Mouse (Mus musculus) midbrain, embryonic 16.5 days (tissue): ENCODE measurements around the gene Rabl2. TPM values are rescaled to one million over a fixed set of nuclear protein-coding genes. Genes with fewer than 3 reads are reported as not detected.

ENCODE experiments used
- ATAC-seq: fragments of 200-750 bp; cut with Nextera tagmentation; 2 replicates; pipeline ENCODE4 v1.8.0; 2017; ENCODE audit warnings: moderate TSS enrichment
- H3K27ac ChIP-seq: fragments of 300-500 bp; sonication (generic); 2 replicates; pipeline ENCODE4 v1.5.1; 2014; ENCODE audit warnings: mild to moderate bottlenecking, low read length, mixed read lengths
- H3K27me3 ChIP-seq: fragments of 300-500 bp; sonication (generic); 2 replicates; pipeline ENCODE4 v1.6.1; 2014; ENCODE audit warnings: low read depth, low read length, mixed read lengths; ENCODE audit not compliant: control insufficient read depth, insufficient read depth
- H3K36me3 ChIP-seq: fragments of 300-500 bp; sonication (generic); 2 replicates; pipeline ENCODE4 v1.6.1; 2014; ENCODE audit warnings: mild to moderate bottlenecking, low read length, moderate library complexity, mixed read lengths; ENCODE audit not compliant: control insufficient read depth, insufficient read depth
- H3K4me1 ChIP-seq: fragments of 300-500 bp; sonication (generic); 2 replicates; pipeline ENCODE4 v1.6.1; 2014; ENCODE audit warnings: mild to moderate bottlenecking, low read length, mixed read lengths; ENCODE audit not compliant: control insufficient read depth, insufficient read depth
- H3K4me2 ChIP-seq: fragments of 300-500 bp; sonication (generic); 2 replicates; pipeline ENCODE4 v1.6.1; 2014; ENCODE audit warnings: mild to moderate bottlenecking, low read length, mixed read lengths
- H3K4me3 ChIP-seq: fragments of 300-500 bp; sonication (generic); 2 replicates; pipeline ENCODE4 v1.5.1; 2014; ENCODE audit warnings: low read depth, mild to moderate bottlenecking, low read length, moderate library complexity, mixed read lengths
- H3K9ac ChIP-seq: fragments of 300-500 bp; sonication (generic); 2 replicates; pipeline ENCODE4 v1.6.1; 2014; ENCODE audit warnings: low read depth, low read length, mixed read lengths
- H3K9me3 ChIP-seq: fragments of 300-500 bp; sonication (generic); replicated peaks from 2 replicates; pipeline ENCODE4 v1.6.1; 2014; ENCODE audit warnings: mild to moderate bottlenecking, low read length, mixed read lengths; ENCODE audit not compliant: control insufficient read depth, poor library complexity, severe bottlenecking
- WGBS: fragments of 180-500 bp; shearing (Covaris S2); extraction: QIAGEN DNeasy Blood & Tissue Kit; methylation state at CpG from one replicate; pipeline ENCODE4 v1.1.7; 2014; 5-methylcytosine and 5-hydroxymethylcytosine counted together
- polyA plus RNA-seq: library from polyadenylated mRNA; unstranded; fragments of >200 nt; fragmentation: Nextera tagmentation; extraction: Ambion mirVana; gene quantifications from 2 replicates; pipeline ENCODE4 v1.2.1, GENCODE M21; 2015

Rabl2 gene
- 82.1 and 95.5 TPM in 2 replicates for polyA plus RNA-seq

GRCm38 (mm10) chr15:89591723-89592455 lies at the start of gene Rabl2:
TSS of gene Rabl2 (minus strand) at chr15:89591923.
- H3K36me3 ChIP-seq, result peaks cover 7% of the 10 kb centered on the region; the same call in 1 of the 2 replicates
- no peaks in the 10 kb centered on the region for H3K27me3 ChIP-seq
- peak within 1 kb of the TSS; percentile 79 for H3K9ac ChIP-seq
- H3K9me3 ChIP-seq, result no peaks in the 10 kb centered on the region
- peak within 1 kb of the TSS; percentile 94 for H3K4me2 ChIP-seq
- H3K4me3 ChIP-seq, result peak within 1 kb of the TSS; percentile 70
- peaks cover 19% of the 10 kb centered on the region for H3K4me1 ChIP-seq
- peak within 1 kb of the TSS; percentile 87 for H3K27ac ChIP-seq
- peak; percentile 97 for ATAC-seq
- WGBS, result 0% methylated on average over 35 of the region's 35 CpGs

GRCm38 (mm10) chr15:89623626-89623959 lies 31.9 kb upstream of the Rabl2 start:
- WGBS, result 2% methylated on average over 6 of the region's 6 CpGs
- Histone ChIP-seq H3K4me1 (no peaks in the 10 kb centered on the region), H3K36me3 (no peaks in the 10 kb centered on the region), H3K9ac (no peak overlapping the region), H3K4me2 (no peak overlapping the region), H3K27ac (no peak overlapping the region), H3K4me3 (no peak overlapping the region), H3K9me3 (no peaks in the 10 kb centered on the region), H3K27me3 (no peaks in the 10 kb centered on the region)
- peak; percentile 62; the same call in 1 of the 2 replicates for ATAC-seq

GRCm38 (mm10) chr15:89622959-89623625 lies 31.4 kb upstream of the Rabl2 start:
- Histone ChIP-seq H3K36me3 (no peaks in the 10 kb centered on the region), H3K27ac (no peak overlapping the region), H3K9me3 (no peaks in the 10 kb centered on the region), H3K4me1 (no peaks in the 10 kb centered on the region), H3K9ac (no peak overlapping the region), H3K4me3 (no peak overlapping the region), H3K4me2 (no peak overlapping the region), H3K27me3 (no peaks in the 10 kb centered on the region)
- WGBS, result 66% methylated on average over 5 of the region's 5 CpGs
- ATAC-seq, result peak; percentile 42; the same call in 1 of the 2 replicates

- ATAC-seq, result peak; percentile 68
- H3K4me2 ChIP-seq, result no peak overlapping the region
- no peaks in the 10 kb centered on the region for H3K27me3 ChIP-seq
- no peak overlapping the region for H3K9ac ChIP-seq
- H3K4me3 ChIP-seq, result no peak overlapping the region
- H3K4me1 ChIP-seq, result no peaks in the 10 kb centered on the region
- no peaks in the 10 kb centered on the region for H3K36me3 ChIP-seq
- H3K27ac ChIP-seq, result no peak overlapping the region
- 74% methylated on average over 12 of the region's 12 CpGs for WGBS
- H3K9me3 ChIP-seq, result no peaks in the 10 kb centered on the region
These were observed 30.7 kb upstream of the Rabl2 start for GRCm38 (mm10) chr15:89622312-89622958.

- no peaks in the 10 kb centered on the region for H3K9me3 ChIP-seq
- H3K4me3 ChIP-seq, result no peak overlapping the region
- H3K4me1 ChIP-seq, result no peaks in the 10 kb centered on the region
- H3K27ac ChIP-seq, result no peak overlapping the region
- no peak for ATAC-seq
- WGBS, result 87% methylated on average over 9 of the region's 9 CpGs
- H3K36me3 ChIP-seq, result no peaks in the 10 kb centered on the region
- H3K27me3 ChIP-seq, result no peaks in the 10 kb centered on the region
- no peak overlapping the region for H3K4me2 ChIP-seq
- H3K9ac ChIP-seq, result no peak overlapping the region
These were observed 16.2 kb upstream of the Rabl2 start for GRCm38 (mm10) chr15:89607888-89608287.

GRCm38 (mm10) chr15:89607480-89607879 lies 15.8 kb upstream of the Rabl2 start:
- no peak overlapping the region for H3K9ac ChIP-seq
- H3K4me1 ChIP-seq, result no peaks in the 10 kb centered on the region
- H3K36me3 ChIP-seq, result no peaks in the 10 kb centered on the region
- H3K4me2 ChIP-seq, result no peak overlapping the region
- no peak overlapping the region for H3K4me3 ChIP-seq
- no peak for ATAC-seq
- 90% methylated on average over 8 of the region's 8 CpGs for WGBS
- no peaks in the 10 kb centered on the region for H3K9me3 ChIP-seq
- no peaks in the 10 kb centered on the region for H3K27me3 ChIP-seq
- H3K27ac ChIP-seq, result no peak overlapping the region

- Histone ChIP-seq H3K27me3 (no peaks in the 10 kb centered on the region), H3K4me1 (no peaks in the 10 kb centered on the region), H3K4me3 (no peak overlapping the region), H3K36me3 (no peaks in the 10 kb centered on the region), H3K9ac (no peak overlapping the region), H3K27ac (no peak overlapping the region), H3K4me2 (no peak overlapping the region), H3K9me3 (no peaks in the 10 kb centered on the region)
- 81% methylated on average over 12 of the region's 12 CpGs for WGBS
- no peak for ATAC-seq
These were observed 14.3 kb upstream of the Rabl2 start for GRCm38 (mm10) chr15:89605822-89606570.

- H3K27me3 ChIP-seq, result no peaks in the 10 kb centered on the region
- 37% methylated on average over 4 of the region's 4 CpGs for WGBS
- peak overlapping the region; percentile 70 for H3K4me3 ChIP-seq
These were observed 825 bp upstream of the Rabl2 start for GRCm38 (mm10) chr15:89592548-89592947.

More at GRCm38 (mm10) chr15:89592548-89592947, 825 bp upstream of the Rabl2 start:
- H3K4me2 ChIP-seq, result peak overlapping the region; percentile 94
- peak overlapping the region; percentile 79; the same call in 1 of the 2 replicates for H3K9ac ChIP-seq
- peak; percentile 54 for ATAC-seq
- peaks cover 3% of the 10 kb centered on the region; the same call in 1 of the 2 replicates for H3K36me3 ChIP-seq
- H3K9me3 ChIP-seq, result no peaks in the 10 kb centered on the region
- peak overlapping the region; percentile 87; the same call in 1 of the 2 replicates for H3K27ac ChIP-seq
- H3K4me1 ChIP-seq, result peaks cover 19% of the 10 kb centered on the region
